Mouse (Mus musculus) hindbrain, embryonic 11.5 days (tissue): ENCODE results near the gene Cth. TPM values are rescaled to one million over a fixed set of nuclear protein-coding genes. Genes with fewer than 3 reads are reported as not detected.
"Not testable (repeated sequence)": the region's sequence is repeated elsewhere in the genome, so short reads cannot be mapped to it uniquely, and the experiment has no call there.

ENCODE experiments used
- ATAC-seq: fragments of 200-750 bp; cut with Nextera tagmentation; 2 replicates; pipeline ENCODE4 v1.8.0; 2017; ENCODE audit warnings: mild to moderate bottlenecking, moderate TSS enrichment, moderate library complexity; ENCODE audit not compliant: low FRiP score
- DNase-seq: peaks from one replicate; pipeline ENCODE4 v3.0.0-alpha.2; 2015; ENCODE audit warnings: low spot score
- H3K27ac ChIP-seq: fragments of 300-500 bp; sonication (generic); 2 replicates; pipeline ENCODE4 v1.5.1; 2014; ENCODE audit warnings: mild to moderate bottlenecking, low read depth, low read length
- H3K27me3 ChIP-seq: fragments of 300-500 bp; sonication (generic); 2 replicates; pipeline ENCODE4 v1.6.1; 2014; ENCODE audit warnings: mild to moderate bottlenecking, low read length, moderate library complexity, mixed read lengths; ENCODE audit not compliant: control insufficient read depth, insufficient read depth
- H3K36me3 ChIP-seq: fragments of 300-500 bp; sonication (generic); 2 replicates; pipeline ENCODE4 v1.6.1; 2014; ENCODE audit warnings: mild to moderate bottlenecking, low read length, moderate library complexity, mixed read lengths; ENCODE audit not compliant: control insufficient read depth, insufficient read depth
- H3K4me1 ChIP-seq: fragments of 300-500 bp; sonication (generic); replicated peaks from 2 replicates; pipeline ENCODE4 v1.6.1; 2014; ENCODE audit warnings: low read length, mixed read lengths; ENCODE audit not compliant: control insufficient read depth, insufficient read depth
- H3K4me2 ChIP-seq: fragments of 300-500 bp; sonication (generic); replicated peaks from 2 replicates; pipeline ENCODE4 v1.6.1; 2014; ENCODE audit warnings: mild to moderate bottlenecking, low read depth, low read length
- H3K4me3 ChIP-seq: fragments of 300-500 bp; sonication (generic); 2 replicates; pipeline ENCODE4 v1.5.1; 2014; ENCODE audit warnings: low read depth, low read length
- H3K9ac ChIP-seq: fragments of 300-500 bp; sonication (generic); 2 replicates; pipeline ENCODE4 v1.6.1; 2014; ENCODE audit warnings: low read depth, low read length
- H3K9me3 ChIP-seq: fragments of 300-500 bp; sonication (generic); 2 replicates; pipeline ENCODE4 v1.6.1; 2016; ENCODE audit warnings: low read length; ENCODE audit not compliant: control insufficient read depth
- WGBS: fragments of 180-500 bp; shearing (Covaris S2); extraction: QIAGEN DNeasy Blood & Tissue Kit; methylation state at CpG from one replicate; pipeline ENCODE4 v1.1.7; 2014; 5-methylcytosine and 5-hydroxymethylcytosine counted together
- polyA plus RNA-seq: library from polyadenylated mRNA; unstranded; fragments of >200 nt; fragmentation: Nextera tagmentation; extraction: Ambion mirVana; gene quantifications from 2 replicates; pipeline ENCODE4 v1.2.1, GENCODE M21; 2014

The Cth gene
- polyA plus RNA-seq, 1 experiment from 2014 or later = 11.0 TPM

- peak; percentile 92 for DNase-seq
- Histone ChIP-seq H3K4me3 (peak within 1 kb of the TSS; percentile 98), H3K9me3 (no peaks in the 10 kb centered on the region), H3K27me3 (no peaks in the 10 kb centered on the region), H3K4me1 (no peaks in the 10 kb centered on the region), H3K36me3 (no peaks in the 10 kb centered on the region), H3K27ac (peak within 1 kb of the TSS; percentile 95), H3K9ac (peak within 1 kb of the TSS; percentile 86), H3K4me2 (peak within 1 kb of the TSS; percentile 64)
- ATAC-seq = peak; percentile 99
- under 1% methylated on average over 42 of the region's 45 CpGs for WGBS
Measured at GRCm38 (mm10) chr3:157946843-157947358, 22.0 kb upstream of the Cth start, which contains the start of gene Ankrd13c. Ankrd13c (plus strand) TSS chr3:157947239.

- Histone ChIP-seq H3K9me3 (no peaks in the 10 kb centered on the region), H3K4me1 (no peaks in the 10 kb centered on the region), H3K4me2 (no peak overlapping the region), H3K27ac (no peak overlapping the region), H3K27me3 (no peaks in the 10 kb centered on the region), H3K9ac (no peak overlapping the region), H3K4me3 (no peak overlapping the region), H3K36me3 (no peaks in the 10 kb centered on the region)
- DNase-seq (no peak), ATAC-seq (no peak)
- 84% methylated on average over 2 of the region's 2 CpGs for WGBS
Measured at GRCm38 (mm10) chr3:157938585-157938984, 13.7 kb upstream of the Cth start.

- no peak overlapping the region for H3K9ac ChIP-seq
- no peak overlapping the region for H3K4me3 ChIP-seq
- no peaks in the 10 kb centered on the region for H3K36me3 ChIP-seq
- WGBS = 84% methylated on average over 3 of the region's 3 CpGs
- DNase-seq (no peak), ATAC-seq (no peak)
- no peaks in the 10 kb centered on the region for H3K27me3 ChIP-seq
- no peaks in the 10 kb centered on the region for H3K4me1 ChIP-seq
- H3K27ac ChIP-seq = no peak overlapping the region
- H3K9me3 ChIP-seq = no peaks in the 10 kb centered on the region
- H3K4me2 ChIP-seq = no peak overlapping the region
Measured at GRCm38 (mm10) chr3:157934301-157934823, 9.5 kb upstream of the Cth start.

GRCm38 (mm10) chr3:157933223-157933622 is 8.3 kb upstream of the Cth start:
- H3K9me3 ChIP-seq = not testable (repeated sequence)

GRCm38 (mm10) chr3:157932074-157932473 is 7.2 kb upstream of the Cth start:
- Histone ChIP-seq H3K27ac (no peak overlapping the region), H3K4me1 (no peaks in the 10 kb centered on the region), H3K9ac (no peak overlapping the region), H3K36me3 (no peaks in the 10 kb centered on the region), H3K9me3 (no peaks in the 10 kb centered on the region), H3K27me3 (no peaks in the 10 kb centered on the region), H3K4me2 (no peak overlapping the region), H3K4me3 (no peak overlapping the region)
- WGBS = 47% methylated on average over 3 of the region's 3 CpGs
- DNase-seq (no peak), ATAC-seq (no peak)

More at GRCm38 (mm10) chr3:157933223-157933622, 8.3 kb upstream of the Cth start:
- not testable (repeated sequence) for H3K4me3 ChIP-seq, H3K27ac ChIP-seq, H3K36me3 ChIP-seq, H3K9ac ChIP-seq, H3K27me3 ChIP-seq, H3K4me1 ChIP-seq, H3K4me2 ChIP-seq, DNase-seq, ATAC-seq
- 68% methylated on average over 5 of the region's 6 CpGs for WGBS

- no peaks in the 10 kb centered on the region for H3K9me3 ChIP-seq
- no peak for DNase-seq
- 64% methylated on average over 3 of the region's 3 CpGs for WGBS
- no peaks in the 10 kb centered on the region for H3K36me3 ChIP-seq
- ATAC-seq = no peak
- H3K27ac ChIP-seq = no peak overlapping the region
- H3K4me3 ChIP-seq = no peak overlapping the region
- no peaks in the 10 kb centered on the region for H3K27me3 ChIP-seq
- no peak overlapping the region for H3K9ac ChIP-seq
- H3K4me2 ChIP-seq = no peak overlapping the region
- H3K4me1 ChIP-seq = no peaks in the 10 kb centered on the region
Measured at GRCm38 (mm10) chr3:157931592-157931991, 6.7 kb upstream of the Cth start.

- no peaks in the 10 kb centered on the region for H3K9me3 ChIP-seq
- no peak overlapping the region for H3K4me3 ChIP-seq
- ATAC-seq (no peak), DNase-seq (no peak)
- WGBS = 100% methylated on average over 1 of the region's 1 CpGs
- no peak overlapping the region for H3K9ac ChIP-seq
- H3K4me1 ChIP-seq = no peaks in the 10 kb centered on the region
- H3K4me2 ChIP-seq = no peak overlapping the region
- H3K27ac ChIP-seq = no peak overlapping the region
- no peaks in the 10 kb centered on the region for H3K27me3 ChIP-seq
- no peaks in the 10 kb centered on the region for H3K36me3 ChIP-seq
Measured at GRCm38 (mm10) chr3:157929417-157929816, 4.5 kb upstream of the Cth start.

- no peaks in the 10 kb centered on the region for H3K36me3 ChIP-seq
- ATAC-seq = no peak
- DNase-seq = no peak
- no peak overlapping the region for H3K4me3 ChIP-seq
- WGBS = 89% methylated on average over 2 of the region's 2 CpGs
- no peak overlapping the region for H3K4me2 ChIP-seq
- no peak overlapping the region for H3K27ac ChIP-seq
- no peaks in the 10 kb centered on the region for H3K4me1 ChIP-seq
- no peaks in the 10 kb centered on the region for H3K27me3 ChIP-seq
- H3K9me3 ChIP-seq = no peaks in the 10 kb centered on the region
- no peak overlapping the region for H3K9ac ChIP-seq
Measured at GRCm38 (mm10) chr3:157928731-157929130, 3.9 kb upstream of the Cth start.

- Histone ChIP-seq H3K9me3 (no peaks in the 10 kb centered on the region), H3K27ac (no peak overlapping the region), H3K4me2 (no peak overlapping the region), H3K9ac (no peak overlapping the region), H3K4me1 (no peaks in the 10 kb centered on the region), H3K27me3 (no peaks in the 10 kb centered on the region), H3K36me3 (no peaks in the 10 kb centered on the region), H3K4me3 (no peak overlapping the region)
- WGBS = 46% methylated on average over 2 of the region's 2 CpGs
- DNase-seq (peak; percentile 4), ATAC-seq (no peak)
Measured at GRCm38 (mm10) chr3:157926761-157927160, 1.9 kb upstream of the Cth start.
